Mouse (Mus musculus): ENCODE measurements at regions not wholly inside any gene's neighbourhood (a gene's known extent, or its start where the extent isn't known, plus 50 kb on each side); places are given as distances from the start of the nearest gene placed in this dataset.

GRCm38 (mm10) chr13:40480830-40481229, 119.6 kb upstream of the Ofcc1 start:
- no peak for DNase-seq

- DNase-seq, result no peak
These were observed 111.4 kb upstream of the Ofcc1 start for GRCm38 (mm10) chr13:40472683-40473082.

- no peak for DNase-seq
These were observed 107.9 kb upstream of the Ofcc1 start for GRCm38 (mm10) chr13:40469162-40469561.

GRCm38 (mm10) chr13:40453360-40453759, 92.1 kb upstream of the Ofcc1 start:
- DNase-seq, result no peak

- DNase-seq, result no peak
These were observed 68.6 kb upstream of the Ofcc1 start for GRCm38 (mm10) chr13:40429831-40430230.

GRCm38 (mm10) chr13:40423051-40423450, 61.8 kb upstream of the Ofcc1 start:
- no peak for DNase-seq

- no peak for DNase-seq
These were observed 56.6 kb upstream of the Ofcc1 start for GRCm38 (mm10) chr13:40417856-40418255.

GRCm38 (mm10) chr13:40413074-40413473, 51.8 kb upstream of the Ofcc1 start:
- DNase-seq, result no peak

Data from gastrocnemius, postnatal 25 days (tissue).